Mouse (Mus musculus) liver, adult 2 months (tissue): Measurements from ENCODE around the gene Dpm3.

Experiments used
- CTCF ChIP-seq: fragments of 200-500 bp; IDR thresholded peaks from 2 replicates; pipeline ENCODE4 v1.5.1; 2011; ENCODE audit warnings: low read depth, low read length, control low read depth
- POLR2A ChIP-seq: fragments of 200-500 bp; IDR thresholded peaks from 2 replicates; pipeline ENCODE4 v1.6.1; 2011; ENCODE audit warnings: low read length, control low read depth; ENCODE audit not compliant: insufficient read depth; ENCODE audit errors: extremely low read depth

- no peak for TF ChIP-seq POLR2A
- no peak for TF ChIP-seq CTCF
These were observed 19.5 kb downstream of the Dpm3 start for GRCm38 (mm10) chr3:89278643-89279042.
